Mouse (Mus musculus): ENCODE data around the gene Accsl. TPM values are rescaled to one million over a fixed set of nuclear protein-coding genes. Genes with fewer than 3 reads are reported as not detected.

The Accsl gene
- polyA plus RNA-seq, 1 experiment from 2014 or later = not detected

DNA sequence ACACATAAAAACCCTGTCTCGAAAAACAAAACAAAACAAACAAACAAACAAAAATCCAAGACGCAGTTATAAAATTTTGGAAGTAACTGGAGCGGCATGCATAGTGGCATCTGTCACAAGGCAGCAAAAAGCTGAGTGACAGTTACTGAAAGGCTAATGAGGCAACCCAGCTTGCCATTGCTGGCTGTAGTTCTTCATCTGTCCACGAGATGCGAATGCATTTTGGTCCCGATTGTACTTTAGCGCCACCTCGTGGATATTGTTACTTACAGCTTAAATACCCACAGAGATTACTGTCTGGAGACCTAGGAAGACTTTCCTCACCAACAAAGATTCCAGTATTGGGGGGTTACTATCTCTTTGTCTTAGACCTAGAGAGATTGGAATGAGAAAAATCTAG lies 45.4 kb downstream of the Accsl start:
- Histone ChIP-seq H3K27me3 (ENCODE audit: low read depth, poor library complexity, severe bottlenecking) (no peaks in the 10 kb centered on the region), H3K4me3 (no peak overlapping the region)

DNA sequence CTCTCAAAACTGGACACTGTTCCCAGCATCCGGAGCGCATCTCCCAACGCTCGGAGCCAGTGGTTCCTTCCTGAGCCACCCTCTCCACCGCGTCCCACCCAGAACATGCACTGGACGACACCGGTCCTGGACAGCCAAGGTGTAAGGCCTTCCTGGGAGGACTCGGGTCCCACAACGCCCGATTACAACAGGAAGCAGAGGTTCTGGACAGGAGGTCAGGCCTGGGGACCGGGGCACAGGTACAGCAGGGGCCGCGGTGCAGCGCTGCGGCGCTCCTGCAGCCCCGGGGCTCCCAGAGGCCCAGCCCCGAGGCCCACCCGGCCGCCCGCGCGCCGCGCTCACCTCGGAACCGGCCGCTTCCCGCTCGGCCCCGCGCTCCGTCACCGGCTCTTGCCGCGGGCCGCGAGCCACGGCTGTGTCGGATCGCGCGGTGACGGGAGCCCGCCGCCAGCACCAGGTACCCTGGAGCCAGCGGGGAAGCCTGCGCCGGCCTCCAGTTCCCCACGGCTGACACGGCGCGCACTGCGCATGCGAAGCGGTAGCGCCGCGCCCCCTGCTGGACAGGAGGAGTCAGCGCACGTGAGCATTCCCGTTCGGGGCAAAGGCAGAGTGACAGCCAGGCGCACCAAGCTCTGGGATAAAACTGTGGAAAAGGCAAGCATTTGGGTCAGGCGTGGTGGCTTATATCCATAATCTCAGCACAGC lies 46.8 kb downstream of the Accsl start, which contains the start of gene Ext2:
Ext2 (minus strand) TSS at position 524 of the 705 bp plus-strand sequence.
- Histone ChIP-seq H3K27me3 (ENCODE audit: low read depth, poor library complexity, severe bottlenecking) (no peaks in the 10 kb centered on the region), H3K9me3 (replicated peaks) (no peaks in the 10 kb centered on the region), H3K36me3 (peaks cover 9% of the 10 kb centered on the region), H3K27ac (peak within 1 kb of the TSS; percentile 92), H3K4me3 (peak within 1 kb of the TSS; percentile 78), H3K4me1 (peaks cover 20% of the 10 kb centered on the region)
- 5% methylated on average over 66 of the region's 66 CpGs for WGBS
- peak; percentile 97 for DNase-seq (ENCODE audit: low spot score)

More for the DNA sequence above, 45.4 kb downstream of the Accsl start:
- H3K9me3 ChIP-seq (replicated peaks) = no peaks in the 10 kb centered on the region
- whole genome bisulfite sequencing = 20% methylated on average over 8 of the region's 8 CpGs
- H3K36me3 ChIP-seq = peaks cover 9% of the 10 kb centered on the region
- peaks cover 20% of the 10 kb centered on the region for H3K4me1 ChIP-seq
- peak; percentile 72 for DNase-seq (ENCODE audit: low spot score)
- H3K27ac ChIP-seq = no peak overlapping the region

DNA sequence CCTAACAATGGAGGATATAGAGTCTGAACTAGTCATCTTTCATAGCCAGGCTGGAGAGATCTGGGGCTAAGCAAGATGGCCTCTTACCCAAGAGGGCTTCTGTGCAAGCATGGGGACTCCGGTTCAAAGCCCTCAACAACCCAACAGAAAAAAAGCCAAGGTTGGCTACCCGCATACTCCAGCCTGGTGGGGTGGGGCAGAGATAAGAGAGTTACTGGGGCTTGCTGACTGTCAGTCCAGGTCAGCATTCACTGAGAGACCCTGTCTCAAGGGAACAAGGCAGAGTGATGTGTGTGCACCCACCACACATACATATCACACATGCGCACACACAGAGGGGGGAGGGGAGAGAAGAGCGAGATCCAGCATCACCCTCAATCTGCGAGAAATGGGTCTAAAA lies 51.2 kb downstream of the Accsl start:
- Histone ChIP-seq H3K4me3 (no peak overlapping the region), H3K9me3 (replicated peaks) (no peaks in the 10 kb centered on the region), H3K27ac (no peak overlapping the region), H3K4me1 (peaks cover 20% of the 10 kb centered on the region), H3K27me3 (ENCODE audit: low read depth, poor library complexity, severe bottlenecking) (no peaks in the 10 kb centered on the region), H3K36me3 (peaks cover 18% of the 10 kb centered on the region)
- 97% methylated on average over 5 of the region's 5 CpGs for WGBS
- no peak for DNase-seq (ENCODE audit: low spot score)

DNA sequence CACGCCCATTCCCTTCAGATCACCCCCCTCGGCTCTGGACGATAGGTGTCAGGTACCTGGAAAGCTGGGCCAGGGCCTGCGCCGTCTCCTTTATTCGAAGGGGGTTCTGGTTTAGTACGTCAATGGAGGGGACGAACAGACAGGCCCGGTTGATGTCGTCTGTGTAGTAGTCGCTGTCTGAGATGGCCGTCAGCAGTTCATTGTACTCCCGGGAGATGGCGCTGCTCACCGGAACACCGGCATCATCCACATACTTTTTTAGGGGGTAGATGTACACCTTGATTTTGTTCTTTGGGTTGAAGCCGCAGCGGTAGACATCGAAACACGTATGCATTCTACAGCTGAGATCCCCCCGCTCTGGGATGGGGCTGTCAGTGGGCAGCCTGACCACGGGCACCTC lies 55.6 kb downstream of the Accsl start:
- H3K9me3 ChIP-seq (replicated peaks) = no peaks in the 10 kb centered on the region
- H3K36me3 ChIP-seq = peaks cover 48% of the 10 kb centered on the region
- no peaks in the 10 kb centered on the region for H3K4me1 ChIP-seq
- 93% methylated on average over 22 of the region's 22 CpGs for WGBS
- H3K27ac ChIP-seq = no peak overlapping the region
- no peak overlapping the region for H3K4me3 ChIP-seq
- DNase-seq (ENCODE audit: low spot score) = no peak
- no peaks in the 10 kb centered on the region for H3K27me3 ChIP-seq (ENCODE audit: low read depth, poor library complexity, severe bottlenecking)

DNA sequence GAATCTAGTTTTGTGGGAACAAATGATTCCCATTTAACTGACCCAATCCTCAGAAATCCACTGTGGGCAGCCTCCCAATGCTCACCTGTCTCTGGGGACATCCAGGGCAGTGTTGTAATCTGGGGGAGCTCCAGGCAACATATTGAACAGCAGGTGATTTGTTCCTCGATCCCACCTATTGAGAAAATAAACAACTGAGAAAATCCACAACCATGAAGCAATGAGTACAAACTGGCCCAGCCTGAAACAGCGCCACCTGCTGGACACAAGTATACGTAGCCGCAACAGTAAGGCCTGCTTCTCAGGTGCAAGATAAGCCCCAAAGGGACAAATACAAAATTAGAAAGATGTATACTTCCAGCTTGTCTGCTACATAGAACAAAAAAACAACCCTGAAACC lies 57.1 kb downstream of the Accsl start:
- no peaks in the 10 kb centered on the region for H3K27me3 ChIP-seq (ENCODE audit: low read depth, poor library complexity, severe bottlenecking)
- H3K4me3 ChIP-seq = no peak overlapping the region
- DNase-seq (ENCODE audit: low spot score) = peak; percentile 84
- no peaks in the 10 kb centered on the region for H3K9me3 ChIP-seq (replicated peaks)
- WGBS = 43% methylated on average over 4 of the region's 4 CpGs
- H3K36me3 ChIP-seq = peaks cover 63% of the 10 kb centered on the region
- H3K4me1 ChIP-seq = no peaks in the 10 kb centered on the region
- H3K27ac ChIP-seq = no peak overlapping the region

DNA sequence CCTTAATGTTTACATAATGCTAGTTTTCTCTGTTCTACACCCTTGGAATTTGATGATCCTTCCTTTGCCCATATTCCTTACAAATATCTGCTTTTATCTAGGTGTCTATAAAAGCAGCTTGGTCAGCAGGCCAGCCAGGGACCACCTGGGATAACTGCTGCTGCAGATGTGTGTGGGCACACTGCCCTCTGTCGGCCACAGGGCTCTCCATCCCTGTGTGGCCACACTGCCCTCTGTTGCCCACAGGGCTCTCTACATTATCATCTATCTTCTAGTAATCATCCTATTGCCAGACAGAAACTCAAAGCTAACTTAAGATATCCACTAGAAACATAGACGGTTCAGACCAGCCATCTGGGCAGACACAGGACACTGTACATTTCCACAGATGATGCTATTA lies 59.0 kb downstream of the Accsl start:
- Histone ChIP-seq H3K27me3 (ENCODE audit: low read depth, poor library complexity, severe bottlenecking) (no peaks in the 10 kb centered on the region), H3K36me3 (peaks cover 81% of the 10 kb centered on the region), H3K4me3 (no peak overlapping the region), H3K4me1 (no peaks in the 10 kb centered on the region), H3K27ac (no peak overlapping the region), H3K9me3 (replicated peaks) (no peaks in the 10 kb centered on the region)
- 15% methylated on average over 2 of the region's 2 CpGs for WGBS
- DNase-seq (ENCODE audit: low spot score) = peak; percentile 67

DNA sequence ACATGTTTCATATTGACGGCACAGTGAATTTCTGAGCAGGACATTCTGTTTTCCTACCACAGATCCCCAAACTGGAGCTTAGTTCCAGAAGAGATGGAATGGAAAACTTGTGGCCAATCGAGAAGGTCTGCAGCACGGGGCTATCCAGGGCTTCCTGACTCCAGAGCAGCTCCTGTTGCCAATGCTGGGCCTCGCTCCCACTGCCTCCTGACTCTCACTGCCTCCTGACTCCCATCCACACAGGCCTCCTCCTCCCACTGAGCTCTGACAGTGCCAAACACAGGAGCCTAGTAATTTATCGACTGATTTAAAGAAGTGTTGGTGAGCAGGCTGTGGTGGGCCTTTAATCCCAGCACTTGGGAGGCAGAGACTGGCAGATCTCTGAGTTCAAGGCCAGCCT lies 60.9 kb downstream of the Accsl start:
- Histone ChIP-seq H3K27ac (no peak overlapping the region), H3K4me1 (no peaks in the 10 kb centered on the region), H3K9me3 (replicated peaks) (no peaks in the 10 kb centered on the region), H3K4me3 (no peak overlapping the region), H3K27me3 (ENCODE audit: low read depth, poor library complexity, severe bottlenecking) (no peaks in the 10 kb centered on the region), H3K36me3 (peaks cover 85% of the 10 kb centered on the region)
- WGBS = 90% methylated on average over 5 of the region's 5 CpGs
- no peak for DNase-seq (ENCODE audit: low spot score)

DNA sequence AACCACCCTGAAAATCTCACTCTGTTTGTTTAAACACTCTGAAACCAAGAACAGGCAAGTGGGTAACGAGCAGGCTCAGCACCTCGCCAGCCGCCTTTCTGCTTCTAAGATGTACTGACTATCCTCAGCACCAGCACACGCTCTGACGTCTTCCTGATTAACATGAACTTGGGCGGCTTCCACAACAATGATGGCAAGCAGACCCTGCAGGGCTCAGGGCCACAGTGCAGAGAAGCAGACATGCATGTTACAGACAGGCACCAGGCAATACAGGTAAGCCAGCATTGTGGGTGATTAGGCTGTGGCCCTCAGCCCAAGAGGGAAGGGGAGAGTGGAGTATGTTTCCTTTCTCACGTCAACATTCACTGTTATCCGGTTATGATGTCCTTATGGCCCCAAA lies 61.5 kb downstream of the Accsl start:
- 87% methylated on average over 8 of the region's 8 CpGs for WGBS
- Histone ChIP-seq H3K27me3 (ENCODE audit: low read depth, poor library complexity, severe bottlenecking) (no peaks in the 10 kb centered on the region), H3K27ac (no peak overlapping the region), H3K4me3 (no peak overlapping the region), H3K36me3 (peaks cover 83% of the 10 kb centered on the region), H3K4me1 (no peaks in the 10 kb centered on the region), H3K9me3 (replicated peaks) (no peaks in the 10 kb centered on the region)
- DNase-seq (ENCODE audit: low spot score) = no peak

DNA sequence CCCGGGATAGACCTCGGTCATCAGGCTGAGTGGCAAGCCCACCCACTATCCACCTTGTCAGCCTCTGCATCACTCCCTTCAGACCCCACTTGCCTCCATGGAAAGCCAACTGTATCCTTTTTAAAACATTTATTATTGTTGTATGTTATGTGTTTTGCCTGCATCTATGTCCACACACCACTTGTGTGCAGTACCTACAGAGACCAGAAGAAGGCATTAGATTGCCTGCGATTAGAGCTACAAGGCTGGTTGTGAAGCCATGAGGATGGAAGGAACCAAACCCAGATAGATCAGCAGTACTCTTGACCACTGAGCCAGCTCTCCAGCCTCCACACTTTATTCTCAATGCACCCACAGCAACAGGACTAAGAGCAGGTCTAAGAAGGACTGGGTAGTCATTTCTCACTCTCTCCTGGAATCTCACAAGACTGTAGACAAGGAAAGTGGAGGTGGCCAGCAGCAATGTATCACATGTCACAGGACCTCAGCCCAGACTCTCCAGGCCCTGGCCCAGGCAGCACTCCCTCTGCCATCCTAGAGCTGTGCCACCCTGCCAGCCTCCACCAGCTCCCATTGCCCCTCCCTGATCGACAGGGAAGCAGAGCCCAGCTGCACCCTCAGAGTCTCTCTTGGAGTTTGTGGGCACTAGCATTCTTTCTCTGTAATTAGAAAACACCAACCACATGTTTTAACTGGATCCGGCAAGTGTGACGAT lies 62.3 kb downstream of the Accsl start:
- H3K9me3 ChIP-seq (replicated peaks) = no peaks in the 10 kb centered on the region
- peaks cover 82% of the 10 kb centered on the region for H3K36me3 ChIP-seq

DNA sequence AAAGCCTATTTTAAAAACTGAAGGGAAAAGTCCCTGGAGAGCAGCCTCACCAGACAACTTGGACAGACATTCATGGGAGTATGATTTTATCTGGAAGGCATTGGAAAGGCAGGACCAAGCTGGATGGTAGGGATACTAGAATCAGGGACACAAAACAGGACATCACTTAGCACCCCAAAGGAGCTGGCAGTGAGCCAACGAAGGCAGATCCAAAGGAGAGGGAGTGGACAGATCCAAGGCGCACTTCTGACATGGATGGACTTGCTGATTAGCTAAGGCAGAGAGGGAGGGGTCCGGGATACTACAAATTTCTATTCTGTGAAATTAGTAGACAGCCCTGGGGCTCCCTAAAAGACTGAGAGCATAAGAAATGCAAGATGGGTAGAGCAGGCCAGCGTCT lies 63.4 kb downstream of the Accsl start:
- Histone ChIP-seq H3K27me3 (ENCODE audit: low read depth, poor library complexity, severe bottlenecking) (no peaks in the 10 kb centered on the region), H3K9me3 (replicated peaks) (no peaks in the 10 kb centered on the region), H3K27ac (no peak overlapping the region), H3K36me3 (peaks cover 79% of the 10 kb centered on the region), H3K4me3 (no peak overlapping the region), H3K4me1 (no peaks in the 10 kb centered on the region)
- WGBS = 96% methylated on average over 4 of the region's 4 CpGs
- no peak for DNase-seq (ENCODE audit: low spot score)

More for the DNA sequence above, 62.3 kb downstream of the Accsl start:
- Histone ChIP-seq H3K27me3 (ENCODE audit: low read depth, poor library complexity, severe bottlenecking) (no peaks in the 10 kb centered on the region), H3K4me1 (no peaks in the 10 kb centered on the region), H3K4me3 (no peak overlapping the region), H3K27ac (no peak overlapping the region)
- no peak for DNase-seq (ENCODE audit: low spot score)
- 95% methylated on average over 6 of the region's 6 CpGs for WGBS

Other genes with a start within 250 kb of the Accsl start
- gene Alx4, start 226.8 kb downstream of the Accsl start, polyA plus RNA-seq (2016; fragmentation: Nextera tagmentation; extraction: Ambion mirVana) = 12.5 and 14.8 TPM in 2 replicates
- 70.0 and 79.1 TPM in 2 replicates for gene Ext2, start 46.6 kb downstream of the Accsl start, polyA plus RNA-seq (2016; fragmentation: Nextera tagmentation; extraction: Ambion mirVana)
- gene Accs, start 19.2 kb downstream of the Accsl start, polyA plus RNA-seq (2016; fragmentation: Nextera tagmentation; extraction: Ambion mirVana) = 9.3 and 10.2 TPM in 2 replicates
- 0.60 and 0.70 TPM in 2 replicates for gene Gm13889, start 88.0 kb upstream of the Accsl start, polyA plus RNA-seq (2016; fragmentation: Nextera tagmentation; extraction: Ambion mirVana)
- gene Gm27027, start 127.2 kb upstream of the Accsl start, polyA plus RNA-seq (2016; fragmentation: Nextera tagmentation; extraction: Ambion mirVana) = not detected in 2 replicates
- gene Alkbh3, start 141.7 kb upstream of the Accsl start, polyA plus RNA-seq (2016; fragmentation: Nextera tagmentation; extraction: Ambion mirVana) = 48.8 and 56.2 TPM in 2 replicates

All from limb, embryonic 10.5 days (tissue).